In genomic region chr12:73088500-73088899, GRCm38 (mm10) we compare ENCODE assay signal across 16 mouse cellular contexts. TPM values are rescaled to one million over a fixed set of nuclear protein-coding genes. Genes with fewer than 3 reads are reported as not detected.
A peak's percentile ranks its signal among the peaks of the same experiment; 100 is the strongest.
DNase-seq lines count a peak whose midpoint lies in the region; ATAC-seq and TF ChIP-seq lines count a peak whose summit lies in the region.
"Had no signal": no experiment of that assay in that cellular context is flagged by ENCODE, and none has a peak within 500 bp of the region (broad histone marks: within the 10 kb centered on the region; RNA-seq: fewer than 3 reads in every experiment).

No protein-coding gene starts in this region.

- H3K9me3 ChIP-seq in embryonic facial prominence, embryonic 14.5 days (ENCODE audit: control insufficient read depth, low read length) = no peaks in the 10 kb centered on the region
- H3K9me3 ChIP-seq in embryonic facial prominence, embryonic 10.5 days = no peaks in the 10 kb centered on the region
- H3K9me3 ChIP-seq in liver, embryonic 14.5 days (ENCODE audit: control insufficient read depth, low read length) = no peaks in the 10 kb centered on the region
- H3K9me3 ChIP-seq: midbrain, embryonic 15.5 days had no signal

- ATAC-seq in embryonic facial prominence, embryonic 14.5 days (ENCODE audit: low read depth) = no peak
- ATAC-seq in liver, embryonic 14.5 days (ENCODE audit: insufficient read depth) = peak; percentile 47; the same call in 1 of the 2 replicates
- peak; percentile 36; the same call in 1 of the 2 replicates for ATAC-seq in common myeloid progenitor, adult 5-6 weeks (replicated peaks; ENCODE audit: low read depth, poor library complexity, severe bottlenecking)
- ATAC-seq in megakaryocyte, adult 5-6 weeks (ENCODE audit: poor library complexity, severe bottlenecking) = peak; percentile 47
- ATAC-seq: forebrain, postnatal 0 days; hindbrain, postnatal 0 days; midbrain, embryonic 15.5 days had no signal

- no peak overlapping the region for H3K9ac ChIP-seq in embryonic facial prominence, embryonic 14.5 days (ENCODE audit: low read depth, low read length)
- peak overlapping the region; percentile 35 for H3K9ac ChIP-seq in liver, embryonic 14.5 days (replicated peaks)
- H3K9ac ChIP-seq: forebrain, postnatal 0 days; midbrain, embryonic 15.5 days had no signal

- H3K4me3 ChIP-seq in embryonic facial prominence, embryonic 14.5 days (ENCODE audit: low read depth, low read length) = no peak overlapping the region
- no peak overlapping the region for H3K4me3 ChIP-seq in embryonic facial prominence, embryonic 10.5 days
- no peak overlapping the region for H3K4me3 ChIP-seq in liver, embryonic 14.5 days (ENCODE audit: insufficient read depth in 1 of 2, low read depth in 2 of 2, low read length in 2 of 2)
- H3K4me3 ChIP-seq: midbrain, embryonic 15.5 days had no signal

- no peaks in the 10 kb centered on the region for H3K27me3 ChIP-seq in embryonic facial prominence, embryonic 14.5 days (replicated peaks; ENCODE audit: control insufficient read depth, insufficient read depth, low read length)
- H3K27me3 ChIP-seq in embryonic facial prominence, embryonic 10.5 days (replicated peaks; ENCODE audit: low read depth, poor library complexity, severe bottlenecking) = no peaks in the 10 kb centered on the region
- H3K27me3 ChIP-seq in liver, embryonic 14.5 days (ENCODE audit: control insufficient read depth, insufficient read depth, low read length) = no peaks in the 10 kb centered on the region
- H3K27me3 ChIP-seq: midbrain, embryonic 15.5 days had no signal

- no peaks in the 10 kb centered on the region for H3K4me1 ChIP-seq in embryonic facial prominence, embryonic 14.5 days (ENCODE audit: control insufficient read depth, insufficient read depth, low read length)
- no peaks in the 10 kb centered on the region for H3K4me1 ChIP-seq in embryonic facial prominence, embryonic 10.5 days
- H3K4me1 ChIP-seq in liver, embryonic 14.5 days (replicated peaks; ENCODE audit: control insufficient read depth in 2 of 2, insufficient read depth in 2 of 2, low read length in 1 of 2) = peaks cover 5 to 14% of the 10 kb centered on the region in 2 experiments
- H3K4me1 ChIP-seq: midbrain, embryonic 15.5 days had no signal

- DNase-seq in embryonic facial prominence, embryonic 14.5 days (ENCODE audit: low spot score) = peak; percentile 11
- no peak for DNase-seq in embryonic facial prominence, embryonic 10.5 days (ENCODE audit: low spot score)
- peak in 1 of 3 experiments; percentile 24 for DNase-seq in liver, embryonic 14.5 days (ENCODE audit: low read depth in 3 of 3, low spot score in 3 of 3)
- DNase-seq in liver = no peak
- no peak for DNase-seq in embryo, embryonic 10 days (ENCODE audit: low spot score)
- DNase-seq in right cerebral cortex, adult 18-20 months = no peak
- DNase-seq: cerebellum, adult 9-11 months; forebrain, postnatal 0 days; heart, postnatal 4 days; kidney, adult 2 months; kidney, postnatal 14 days had no signal

- TF ChIP-seq EP300 in liver, embryonic 14.5 days (IDR thresholded peaks at IDR 0.05; ENCODE audit: low read depth) = no peak

- no peak overlapping the region for H3K27ac ChIP-seq in embryonic facial prominence, embryonic 14.5 days (replicated peaks; ENCODE audit: low read depth, low read length)
- no peak overlapping the region for H3K27ac ChIP-seq in embryonic facial prominence, embryonic 10.5 days (replicated peaks)
- H3K27ac ChIP-seq in liver, embryonic 14.5 days = peak overlapping the region; percentile 41
- H3K27ac ChIP-seq: hindbrain, postnatal 0 days; midbrain, embryonic 15.5 days had no signal

- no peak for TF ChIP-seq CTCF in liver, embryonic 14.5 days (IDR thresholded peaks at IDR 0.05; ENCODE audit: low read depth)

- no peaks in the 10 kb centered on the region for H3K36me3 ChIP-seq in embryonic facial prominence, embryonic 14.5 days (ENCODE audit: control insufficient read depth, insufficient read depth, low read length)
- H3K36me3 ChIP-seq in embryonic facial prominence, embryonic 10.5 days (replicated peaks) = no peaks in the 10 kb centered on the region
- no peaks in the 10 kb centered on the region for H3K36me3 ChIP-seq in liver, embryonic 14.5 days (replicated peaks; ENCODE audit: control insufficient read depth, insufficient read depth, low read depth)
- H3K36me3 ChIP-seq: midbrain, embryonic 15.5 days had no signal

- 47% methylated on average over 5 of the region's 5 CpGs for WGBS in embryonic facial prominence, embryonic 14.5 days
- WGBS in embryonic facial prominence, embryonic 10.5 days = 74% methylated on average over 5 of the region's 5 CpGs
- 66% methylated on average over 5 of the region's 5 CpGs for WGBS in liver, embryonic 14.5 days (ENCODE audit: insufficient replicate concordance)

- H3K4me2 ChIP-seq in embryonic facial prominence, embryonic 14.5 days (ENCODE audit: low read depth, low read length) = no peak overlapping the region
- H3K4me2 ChIP-seq in liver, embryonic 14.5 days (ENCODE audit: low read depth) = peak overlapping the region; percentile 54
- H3K4me2 ChIP-seq: midbrain, embryonic 15.5 days had no signal

RNA-seq across cellular contexts. Expression of gene Six4, which starts 24.8 kb away (rescaled TPM):
- polyA plus RNA-seq in embryonic facial prominence, embryonic 14.5 days (2014; fragmentation: Nextera tagmentation; extraction: Ambion mirVana) = 6.3 and 7.0 TPM in 2 replicates
- 16.1 and 16.4 TPM in 2 replicates for polyA plus RNA-seq in embryonic facial prominence, embryonic 10.5 days (2016; fragmentation: Nextera tagmentation; extraction: Ambion mirVana)
- 0.01 and 0.02 TPM in 2 replicates for polyA plus RNA-seq in liver, embryonic 14.5 days (2012; rRNA removed)
- polyA plus RNA-seq in liver, embryonic 14.5 days (2014; fragmentation: Nextera tagmentation; extraction: Ambion mirVana) = not detected in 2 replicates
- not detected in 2 replicates for total RNA-seq in common myeloid progenitor, adult 5-6 weeks (2017)
- not detected in 2 replicates for total RNA-seq in megakaryocyte, adult 5-6 weeks (2015)
- total RNA-seq in megakaryocyte, adult 5-6 weeks (2017) = 0.07 TPM in 1 of 2 replicates, not detected in the other

RNA-seq across cellular contexts. Expression of gene Six1, which starts 34.8 kb away (rescaled TPM):
- polyA plus RNA-seq in embryonic facial prominence, embryonic 14.5 days (2014; fragmentation: Nextera tagmentation; extraction: Ambion mirVana) = 46.5 and 53.9 TPM in 2 replicates
- 38.4 and 45.4 TPM in 2 replicates for polyA plus RNA-seq in embryonic facial prominence, embryonic 10.5 days (2016; fragmentation: Nextera tagmentation; extraction: Ambion mirVana)
- polyA plus RNA-seq in liver, embryonic 14.5 days (2012; rRNA removed) = 0.01 and 0.07 TPM in 2 replicates
- not detected in 2 replicates for polyA plus RNA-seq in liver, embryonic 14.5 days (2014; fragmentation: Nextera tagmentation; extraction: Ambion mirVana)
- total RNA-seq in common myeloid progenitor, adult 5-6 weeks (2017) = 0.27 TPM in 1 of 2 replicates, not detected in the other
- 0.04 and 0.11 TPM in 2 replicates for total RNA-seq in megakaryocyte, adult 5-6 weeks (2015)
- total RNA-seq in megakaryocyte, adult 5-6 weeks (2017) = not detected in 2 replicates
- total RNA-seq: neutrophil, adult 5-6 weeks had no signal

RNA-seq across cellular contexts. Expression of gene Mnat1, which starts 35.0 kb away (rescaled TPM):
- 38.2 and 41.7 TPM in 2 replicates for polyA plus RNA-seq in embryonic facial prominence, embryonic 14.5 days (2014; fragmentation: Nextera tagmentation; extraction: Ambion mirVana)
- 40.7 and 40.8 TPM in 2 replicates for polyA plus RNA-seq in embryonic facial prominence, embryonic 10.5 days (2016; fragmentation: Nextera tagmentation; extraction: Ambion mirVana)
- 4.3 and 6.7 TPM in 2 replicates for polyA plus RNA-seq in liver, embryonic 14.5 days (2012; rRNA removed)
- 11.8 and 12.4 TPM in 2 replicates for polyA plus RNA-seq in liver, embryonic 14.5 days (2014; fragmentation: Nextera tagmentation; extraction: Ambion mirVana)
- total RNA-seq in common myeloid progenitor, adult 5-6 weeks (2017) = 42.2 and 45.8 TPM in 2 replicates
- 11.0 and 17.1 TPM in 2 replicates for total RNA-seq in megakaryocyte, adult 5-6 weeks (2015)
- 14.4 and 20.5 TPM in 2 replicates for total RNA-seq in megakaryocyte, adult 5-6 weeks (2017)

Comparison
In these comparisons a context has a peak if more than half of its experiments do, and no peak if none do; other contexts are left out.
1. RNA of gene Six1, which starts 34.8 kb away (polyA plus RNA-seq): 46.5 to 53.9 TPM in embryonic facial prominence, embryonic 14.5 days and 38.4 to 45.4 TPM in embryonic facial prominence, embryonic 10.5 days; 0.01 to 0.07 TPM in liver, embryonic 14.5 days; every median in the first group is over 10 times any median in the second.